Mouse (Mus musculus) limb, embryonic 10.5 days (tissue): ENCODE measurements around the gene Flnc. TPM values are rescaled to one million over a fixed set of nuclear protein-coding genes. Genes with fewer than 3 reads are reported as not detected.
"Not testable (repeated sequence)": the region's sequence is repeated elsewhere in the genome, so short reads cannot be mapped to it uniquely, and the experiment has no call there.

Experiments
- DNase-seq: peaks from one replicate; pipeline ENCODE4 v3.0.0-alpha.2; 2017; ENCODE audit warnings: low spot score
- H3K27ac ChIP-seq: fragments of 300-500 bp; sonication (generic); 2 replicates; pipeline ENCODE4 v1.5.1; 2016; ENCODE audit warnings: mild to moderate bottlenecking
- H3K27me3 ChIP-seq: fragments of 300-500 bp; sonication (generic); 2 replicates; pipeline ENCODE4 v1.6.1; 2016; ENCODE audit warnings: low read depth, mild to moderate bottlenecking; ENCODE audit not compliant: poor library complexity, severe bottlenecking
- H3K36me3 ChIP-seq: fragments of 300-500 bp; sonication (generic); 2 replicates; pipeline ENCODE4 v1.6.1; 2016; ENCODE audit warnings: mild to moderate bottlenecking, moderate library complexity
- H3K4me1 ChIP-seq: fragments of 300-500 bp; sonication (generic); 2 replicates; pipeline ENCODE4 v1.6.1; 2016
- H3K4me3 ChIP-seq: fragments of 300-500 bp; sonication (generic); 2 replicates; pipeline ENCODE4 v1.5.1; 2016; ENCODE audit warnings: mild to moderate bottlenecking, moderate library complexity
- H3K9me3 ChIP-seq: fragments of 300-500 bp; sonication (generic); replicated peaks from 2 replicates; pipeline ENCODE4 v1.6.1; 2016; ENCODE audit warnings: mild to moderate bottlenecking
- WGBS: fragments of 180-500 bp; shearing (Covaris S2); methylation state at CpG from one replicate; pipeline ENCODE4 v1.1.7; 2016; 5-methylcytosine and 5-hydroxymethylcytosine counted together
- polyA plus RNA-seq: library from polyadenylated mRNA; unstranded; fragments of >200 nt; fragmentation: Nextera tagmentation; extraction: Ambion mirVana; gene quantifications from 2 replicates; pipeline ENCODE4 v1.2.1, GENCODE M21; 2016

The Flnc gene
- polyA plus RNA-seq = 3.7 and 5.6 TPM in 2 replicates

GRCm38 (mm10) chr6:29433038-29433803 is at the start of gene Flnc:
Flnc (plus strand) TSS chr6:29433256.
- peaks cover 65% of the 10 kb centered on the region for H3K4me1 ChIP-seq
- H3K9me3 ChIP-seq = no peaks in the 10 kb centered on the region
- peaks cover 49% of the 10 kb centered on the region for H3K27me3 ChIP-seq
- H3K4me3 ChIP-seq = peak within 1 kb of the TSS; percentile 66
- peak within 1 kb of the TSS; percentile 87 for H3K27ac ChIP-seq
- peak; percentile 68 for DNase-seq
- no peaks in the 10 kb centered on the region for H3K36me3 ChIP-seq
- under 1% methylated on average over 77 of the region's 77 CpGs for WGBS

- 3% methylated on average over 12 of the region's 12 CpGs for WGBS
- peaks cover 32% of the 10 kb centered on the region for H3K4me1 ChIP-seq
- H3K9me3 ChIP-seq = no peaks in the 10 kb centered on the region
- no peaks in the 10 kb centered on the region for H3K36me3 ChIP-seq
- peak; percentile 73 for DNase-seq
- peak within 1 kb of the TSS; percentile 51 for H3K4me3 ChIP-seq
- peak within 1 kb of the TSS; percentile 63 for H3K27ac ChIP-seq
- H3K27me3 ChIP-seq = no peaks in the 10 kb centered on the region
Measured at GRCm38 (mm10) chr6:29388052-29388518, 45.0 kb upstream of the Flnc start, which contains the start of gene Opn1sw. Opn1sw (minus strand) TSS chr6:29388468.

- Histone ChIP-seq H3K4me3 (peak overlapping the region; percentile 51), H3K27ac (peak overlapping the region; percentile 63), H3K36me3 (no peaks in the 10 kb centered on the region), H3K9me3 (no peaks in the 10 kb centered on the region), H3K27me3 (peaks cover 4% of the 10 kb centered on the region; the same call in 1 of the 2 replicates), H3K4me1 (peaks cover 32% of the 10 kb centered on the region)
- peak; percentile 72 for DNase-seq
- WGBS = 5% methylated on average over 11 of the region's 11 CpGs
Measured at GRCm38 (mm10) chr6:29388606-29389080, 44.4 kb upstream of the Flnc start.

GRCm38 (mm10) chr6:29389425-29389824 is 43.6 kb upstream of the Flnc start:
- H3K27me3 ChIP-seq = peaks cover 12% of the 10 kb centered on the region
- WGBS = 57% methylated on average over 9 of the region's 9 CpGs
- H3K36me3 ChIP-seq = no peaks in the 10 kb centered on the region
- no peaks in the 10 kb centered on the region for H3K9me3 ChIP-seq
- peaks cover 32% of the 10 kb centered on the region for H3K4me1 ChIP-seq
- no peak for DNase-seq
- no peak overlapping the region for H3K4me3 ChIP-seq
- H3K27ac ChIP-seq = no peak overlapping the region

- peaks cover 23% of the 10 kb centered on the region for H3K27me3 ChIP-seq
- whole genome bisulfite sequencing = 84% methylated on average over 1 of the region's 1 CpGs
Measured at GRCm38 (mm10) chr6:29390500-29390899, 42.6 kb upstream of the Flnc start.

GRCm38 (mm10) chr6:29391241-29391640 is 41.8 kb upstream of the Flnc start:
- Histone ChIP-seq H3K27me3 (peaks cover 29% of the 10 kb centered on the region), H3K4me1 (peaks cover 35% of the 10 kb centered on the region)
- H3K27ac ChIP-seq, H3K4me3 ChIP-seq, H3K36me3 ChIP-seq, DNase-seq, H3K9me3 ChIP-seq: not testable (repeated sequence)
- WGBS = 79% methylated on average over 8 of the region's 8 CpGs

More at GRCm38 (mm10) chr6:29390500-29390899, 42.6 kb upstream of the Flnc start:
- H3K9me3 ChIP-seq, H3K36me3 ChIP-seq, H3K4me3 ChIP-seq, H3K27ac ChIP-seq, DNase-seq: not testable (repeated sequence)
- peaks cover 32% of the 10 kb centered on the region for H3K4me1 ChIP-seq

- H3K36me3 ChIP-seq = no peaks in the 10 kb centered on the region
- H3K9me3 ChIP-seq = no peaks in the 10 kb centered on the region
- H3K27me3 ChIP-seq = peaks cover 29% of the 10 kb centered on the region
- WGBS = 71% methylated on average over 4 of the region's 4 CpGs
- no peak overlapping the region for H3K27ac ChIP-seq
- no peak for DNase-seq
- H3K4me3 ChIP-seq = no peak overlapping the region
- H3K4me1 ChIP-seq = peaks cover 31% of the 10 kb centered on the region
Measured at GRCm38 (mm10) chr6:29391802-29392201, 41.3 kb upstream of the Flnc start.

- H3K27ac ChIP-seq = no peak overlapping the region
- no peak overlapping the region for H3K4me3 ChIP-seq
- H3K9me3 ChIP-seq = no peaks in the 10 kb centered on the region
- WGBS = 57% methylated on average over 1 of the region's 1 CpGs
- H3K4me1 ChIP-seq = peaks cover 21% of the 10 kb centered on the region
- DNase-seq = no peak
- H3K36me3 ChIP-seq = peaks cover 3% of the 10 kb centered on the region; the same call in 1 of the 2 replicates
- peaks cover 38% of the 10 kb centered on the region for H3K27me3 ChIP-seq
Measured at GRCm38 (mm10) chr6:29394286-29394685, 38.8 kb upstream of the Flnc start.

GRCm38 (mm10) chr6:29395910-29396713 is 36.9 kb upstream of the Flnc start, which contains the start of gene Ccdc136:
Ccdc136 (plus strand) TSS chr6:29396309.
- H3K27ac ChIP-seq = peak within 1 kb of the TSS; percentile 81
- peaks cover 21% of the 10 kb centered on the region for H3K4me1 ChIP-seq
- peak within 1 kb of the TSS; percentile 77 for H3K4me3 ChIP-seq
- WGBS = under 1% methylated on average over 49 of the region's 49 CpGs
- H3K27me3 ChIP-seq = peaks cover 38% of the 10 kb centered on the region
- H3K9me3 ChIP-seq = no peaks in the 10 kb centered on the region
- H3K36me3 ChIP-seq = peaks cover 12% of the 10 kb centered on the region
- peak; percentile 86 for DNase-seq

GRCm38 (mm10) chr6:29396714-29397540 is 36.1 kb upstream of the Flnc start:
- peak; percentile 46 for DNase-seq
- H3K27me3 ChIP-seq = peaks cover 38% of the 10 kb centered on the region
- peaks cover 12% of the 10 kb centered on the region for H3K36me3 ChIP-seq
- H3K9me3 ChIP-seq = no peaks in the 10 kb centered on the region
- H3K4me3 ChIP-seq = peak overlapping the region; percentile 77
- H3K27ac ChIP-seq = peak overlapping the region; percentile 81
- WGBS = 3% methylated on average over 24 of the region's 24 CpGs
- peaks cover 21% of the 10 kb centered on the region for H3K4me1 ChIP-seq

- no peak for DNase-seq
- H3K27ac ChIP-seq = peak overlapping the region; percentile 81; the same call in 1 of the 2 replicates
- WGBS = 7% methylated on average over 6 of the region's 6 CpGs
Measured at GRCm38 (mm10) chr6:29397575-29397974, 35.5 kb upstream of the Flnc start.

GRCm38 (mm10) chr6:29399851-29400250 is 33.2 kb upstream of the Flnc start:
- no peak for DNase-seq
- no peaks in the 10 kb centered on the region for H3K9me3 ChIP-seq
- no peak overlapping the region for H3K4me3 ChIP-seq
- peaks cover 30% of the 10 kb centered on the region for H3K27me3 ChIP-seq
- WGBS = 84% methylated on average over 4 of the region's 4 CpGs
- H3K4me1 ChIP-seq = peaks cover 27% of the 10 kb centered on the region
- H3K27ac ChIP-seq = no peak overlapping the region
- peaks cover 12% of the 10 kb centered on the region for H3K36me3 ChIP-seq

More at GRCm38 (mm10) chr6:29397575-29397974, 35.5 kb upstream of the Flnc start:
- H3K36me3 ChIP-seq = peaks cover 12% of the 10 kb centered on the region
- peaks cover 22% of the 10 kb centered on the region for H3K4me1 ChIP-seq
- no peaks in the 10 kb centered on the region for H3K9me3 ChIP-seq
- peak overlapping the region; percentile 77 for H3K4me3 ChIP-seq
- H3K27me3 ChIP-seq = peaks cover 38% of the 10 kb centered on the region
